Mouse (Mus musculus) embryonic facial prominence, embryonic 14.5 days (tissue): ENCODE results near the gene Edar. TPM values are rescaled to one million over a fixed set of nuclear protein-coding genes. Genes with fewer than 3 reads are reported as not detected.

Source experiments
- ATAC-seq: fragments of 200-750 bp; cut with Nextera tagmentation; 2 replicates; pipeline ENCODE4 v1.8.0; 2017; ENCODE audit warnings: low read depth, moderate number of reproducible peaks, moderate TSS enrichment
- DNase-seq: peaks from one replicate; pipeline ENCODE4 v3.0.0-alpha.2; 2015; ENCODE audit warnings: low spot score
- H3K27ac ChIP-seq: fragments of 300-500 bp; sonication (generic); replicated peaks from 2 replicates; pipeline ENCODE4 v1.5.1; 2014; ENCODE audit warnings: low read depth, mild to moderate bottlenecking, low read length, moderate library complexity
- H3K27me3 ChIP-seq: fragments of 300-500 bp; sonication (generic); replicated peaks from 2 replicates; pipeline ENCODE4 v1.6.1; 2014; ENCODE audit warnings: low read length; ENCODE audit not compliant: control insufficient read depth, insufficient read depth
- H3K36me3 ChIP-seq: fragments of 300-500 bp; sonication (generic); 2 replicates; pipeline ENCODE4 v1.6.1; 2014; ENCODE audit warnings: low read length, mixed read lengths; ENCODE audit not compliant: control insufficient read depth, insufficient read depth
- H3K4me1 ChIP-seq: fragments of 300-500 bp; sonication (generic); 2 replicates; pipeline ENCODE4 v1.6.1; 2014; ENCODE audit warnings: antibody characterized with exemption, low read length; ENCODE audit not compliant: control insufficient read depth, insufficient read depth
- H3K4me2 ChIP-seq: fragments of 300-500 bp; sonication (generic); 2 replicates; pipeline ENCODE4 v1.6.1; 2014; ENCODE audit warnings: low read depth, mild to moderate bottlenecking, low read length, moderate library complexity, mixed read lengths
- H3K4me3 ChIP-seq: fragments of 300-500 bp; sonication (generic); 2 replicates; pipeline ENCODE4 v1.5.1; 2014; ENCODE audit warnings: low read depth, mild to moderate bottlenecking, low read length
- H3K9ac ChIP-seq: fragments of 300-500 bp; sonication (generic); 2 replicates; pipeline ENCODE4 v1.6.1; 2014; ENCODE audit warnings: low read depth, mild to moderate bottlenecking, low read length, moderate library complexity, mixed read lengths
- H3K9me3 ChIP-seq: fragments of 300-500 bp; sonication (generic); 2 replicates; pipeline ENCODE4 v1.6.1; 2016; ENCODE audit warnings: low read length; ENCODE audit not compliant: control insufficient read depth
- WGBS: fragments of 180-500 bp; shearing (Covaris S2); extraction: QIAGEN DNeasy Blood & Tissue Kit; methylation state at CpG from one replicate; pipeline ENCODE4 v1.1.7; 2014; 5-methylcytosine and 5-hydroxymethylcytosine counted together
- polyA plus RNA-seq: library from polyadenylated mRNA; unstranded; fragments of >200 nt; fragmentation: Nextera tagmentation; extraction: Ambion mirVana; gene quantifications from 2 replicates; pipeline ENCODE4 v1.2.1, GENCODE M21; 2014

Edar gene
- polyA plus RNA-seq, 1 experiment from 2014 or later, result 1.4 TPM

GRCm38 (mm10) chr10:58698955-58699354 is 23.5 kb upstream of the Edar start:
- Histone ChIP-seq H3K27me3 (no peaks in the 10 kb centered on the region), H3K4me3 (no peak overlapping the region), H3K9ac (no peak overlapping the region), H3K27ac (no peak overlapping the region), H3K4me1 (no peaks in the 10 kb centered on the region), H3K36me3 (no peaks in the 10 kb centered on the region), H3K9me3 (no peaks in the 10 kb centered on the region), H3K4me2 (no peak overlapping the region)
- ATAC-seq, result no peak
- 90% methylated on average over 4 of the region's 4 CpGs for WGBS
- DNase-seq, result no peak

DNA sequence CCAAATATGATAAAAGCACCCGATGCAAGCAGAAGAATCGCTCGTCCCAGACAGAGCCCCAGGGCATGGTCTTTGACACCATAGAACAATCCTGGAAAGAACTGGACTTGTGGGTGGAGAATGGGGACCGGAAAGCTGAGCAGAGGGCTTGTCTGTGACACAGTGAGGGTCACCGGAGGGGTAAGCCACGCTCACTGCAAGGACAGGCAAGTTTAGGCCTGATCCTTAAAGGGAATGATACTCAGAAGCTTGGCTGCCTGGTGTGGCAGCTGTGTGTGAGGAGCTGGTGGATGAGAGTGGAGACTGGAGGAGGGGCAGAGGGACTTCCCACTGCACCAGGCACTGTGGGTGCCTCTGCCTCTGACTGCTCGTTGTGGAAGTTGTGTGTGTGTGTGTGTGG is 15.6 kb upstream of the Edar start:
- peak; percentile 23 for DNase-seq
- WGBS, result 56% methylated on average over 6 of the region's 7 CpGs
- no peaks in the 10 kb centered on the region for H3K9me3 ChIP-seq
- peak; percentile 44; the same call in 1 of the 2 replicates for ATAC-seq
- no peak overlapping the region for H3K27ac ChIP-seq
- H3K27me3 ChIP-seq, result no peaks in the 10 kb centered on the region
- H3K36me3 ChIP-seq, result no peaks in the 10 kb centered on the region
- H3K4me2 ChIP-seq, result no peak overlapping the region
- no peaks in the 10 kb centered on the region for H3K4me1 ChIP-seq
- H3K4me3 ChIP-seq, result no peak overlapping the region
- no peak overlapping the region for H3K9ac ChIP-seq

DNA sequence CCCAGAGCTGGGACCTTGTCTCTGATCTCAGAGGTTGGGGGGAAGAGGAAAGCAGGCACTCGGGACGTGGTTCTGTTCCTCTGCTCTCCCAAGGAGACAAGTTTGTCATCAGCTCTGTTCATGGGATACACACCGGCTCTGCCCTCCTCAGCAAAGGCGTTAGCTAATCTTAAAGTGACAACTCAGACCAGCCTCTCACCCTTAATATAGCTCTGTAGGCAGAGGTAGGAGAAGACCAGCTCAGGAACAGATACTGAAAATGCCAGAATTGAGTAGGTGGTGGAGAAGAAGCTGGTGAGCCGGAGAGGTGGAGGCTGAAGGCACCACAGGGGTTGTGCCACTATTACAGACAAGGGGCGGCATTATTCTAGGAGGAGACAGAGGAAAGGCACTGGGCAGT is 3.8 kb upstream of the Edar start:
- ATAC-seq (no peak), DNase-seq (no peak)
- H3K27ac ChIP-seq, result no peak overlapping the region
- H3K27me3 ChIP-seq, result no peaks in the 10 kb centered on the region
- no peaks in the 10 kb centered on the region for H3K4me1 ChIP-seq
- 0 out of 2 replicates have a peak, but pooled peaks cover 3% of the 10 kb centered on the region for H3K9me3 ChIP-seq
- H3K4me2 ChIP-seq, result no peak overlapping the region
- H3K4me3 ChIP-seq, result no peak overlapping the region
- 76% methylated on average over 6 of the region's 6 CpGs for WGBS
- H3K9ac ChIP-seq, result no peak overlapping the region
- no peaks in the 10 kb centered on the region for H3K36me3 ChIP-seq

- Histone ChIP-seq H3K9ac (no peak overlapping the region), H3K4me3 (no peak overlapping the region), H3K4me1 (no peaks in the 10 kb centered on the region), H3K4me2 (peak overlapping the region; percentile 67), H3K27ac (no peak overlapping the region), H3K9me3 (no peaks in the 10 kb centered on the region), H3K27me3 (no peaks in the 10 kb centered on the region), H3K36me3 (no peaks in the 10 kb centered on the region)
- ATAC-seq (peak; percentile 56; the same call in 1 of the 2 replicates), DNase-seq (peak; percentile 83)
- 37% methylated on average over 15 of the region's 15 CpGs for whole genome bisulfite sequencing
These were observed 2.0 kb downstream of the Edar start for GRCm38 (mm10) chr10:58673278-58674061.

DNA sequence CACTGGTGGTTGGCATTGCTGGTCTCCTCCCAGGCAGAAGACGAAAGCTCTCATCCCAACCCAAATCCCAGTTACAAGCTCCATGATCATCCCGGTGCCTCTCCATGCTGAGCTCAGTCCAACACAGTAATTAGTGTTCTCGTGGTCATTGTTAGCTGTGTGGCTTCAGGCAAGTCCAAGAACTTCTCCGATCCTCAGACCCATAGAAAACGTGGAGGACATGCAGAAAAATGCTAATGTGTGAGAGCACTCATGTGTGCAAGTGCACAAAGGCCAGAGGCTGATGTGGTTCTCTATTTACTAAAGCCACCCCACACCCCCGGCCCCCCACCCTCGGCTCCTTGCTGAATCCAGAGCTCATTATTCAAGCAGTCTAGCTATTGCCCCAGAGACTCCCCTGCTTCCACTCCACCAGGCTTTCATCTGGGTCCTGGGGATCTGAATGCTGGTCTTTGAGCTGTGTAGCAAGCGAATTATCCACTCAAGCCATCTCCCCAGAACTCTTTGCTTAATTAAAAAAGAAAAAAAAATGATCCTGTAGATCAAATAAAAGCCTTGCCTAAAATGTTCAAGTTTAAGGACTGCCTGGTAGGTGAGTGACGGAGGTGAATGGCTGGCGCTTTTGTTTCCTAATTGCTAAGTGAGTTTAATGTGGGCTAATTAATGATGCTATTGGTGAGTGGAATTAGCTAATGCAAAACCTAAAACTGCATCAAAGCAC is 2.7 kb downstream of the Edar start:
- DNase-seq (no peak), ATAC-seq (no peak; the same call in 1 of the 2 replicates)
- Histone ChIP-seq H3K4me1 (no peaks in the 10 kb centered on the region), H3K4me3 (no peak overlapping the region), H3K9ac (no peak overlapping the region), H3K9me3 (no peaks in the 10 kb centered on the region), H3K36me3 (no peaks in the 10 kb centered on the region), H3K4me2 (no peak overlapping the region), H3K27ac (no peak overlapping the region), H3K27me3 (no peaks in the 10 kb centered on the region)
- WGBS, result 63% methylated on average over 10 of the region's 10 CpGs

- Histone ChIP-seq H3K27ac (no peak overlapping the region), H3K4me3 (no peak overlapping the region), H3K27me3 (no peaks in the 10 kb centered on the region), H3K4me1 (no peaks in the 10 kb centered on the region), H3K4me2 (no peak overlapping the region), H3K9me3 (no peaks in the 10 kb centered on the region), H3K9ac (no peak overlapping the region), H3K36me3 (no peaks in the 10 kb centered on the region)
- whole genome bisulfite sequencing, result 81% methylated on average over 5 of the region's 5 CpGs
- DNase-seq, result no peak
- ATAC-seq, result no peak
These were observed 11.6 kb downstream of the Edar start for GRCm38 (mm10) chr10:58663868-58664267.

GRCm38 (mm10) chr10:58663417-58663816 is 12.0 kb downstream of the Edar start:
- Histone ChIP-seq H3K4me2 (no peak overlapping the region), H3K9ac (no peak overlapping the region), H3K27ac (no peak overlapping the region), H3K27me3 (no peaks in the 10 kb centered on the region), H3K36me3 (no peaks in the 10 kb centered on the region), H3K4me1 (no peaks in the 10 kb centered on the region), H3K9me3 (no peaks in the 10 kb centered on the region), H3K4me3 (no peak overlapping the region)
- WGBS, result 73% methylated on average over 6 of the region's 6 CpGs
- ATAC-seq, result no peak
- DNase-seq, result no peak

DNA sequence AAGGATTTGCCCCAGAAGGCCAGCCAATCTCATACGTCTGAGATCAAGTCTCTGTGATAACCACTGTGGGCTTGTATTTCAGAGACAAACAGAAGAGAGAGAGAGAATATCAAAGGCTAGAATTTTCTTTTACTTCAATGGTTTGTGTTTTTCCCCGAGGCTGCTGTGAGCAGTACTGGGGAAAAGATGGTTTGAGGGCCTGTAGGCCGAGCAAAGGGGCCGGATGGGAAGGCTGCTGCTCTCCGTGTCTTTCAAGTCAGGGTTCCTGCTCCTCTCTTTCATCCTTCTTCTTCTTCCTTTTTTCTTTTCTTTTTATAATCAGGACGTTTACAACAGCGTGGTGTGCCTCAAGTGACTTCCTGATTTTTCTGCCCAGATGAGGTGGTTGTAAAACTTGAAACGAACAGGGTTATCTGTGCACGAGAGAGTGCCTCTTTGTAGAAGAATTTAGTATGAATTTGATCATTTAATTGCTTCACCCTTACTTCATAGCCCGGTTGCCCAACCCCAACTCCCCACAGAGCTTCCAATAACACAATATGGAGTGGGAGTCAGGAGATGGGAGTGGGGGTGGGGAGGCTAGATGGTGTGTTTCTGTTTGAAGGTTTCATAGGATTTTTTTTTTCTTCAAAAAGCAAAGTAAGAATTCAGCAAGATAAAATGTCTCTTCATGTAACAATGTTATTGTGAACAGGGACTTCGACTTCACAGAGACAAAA is 16.0 kb downstream of the Edar start:
- ATAC-seq (no peak), DNase-seq (no peak)
- Histone ChIP-seq H3K4me2 (no peak overlapping the region), H3K27me3 (no peaks in the 10 kb centered on the region), H3K27ac (no peak overlapping the region), H3K4me3 (no peak overlapping the region), H3K9ac (no peak overlapping the region), H3K36me3 (no peaks in the 10 kb centered on the region), H3K9me3 (no peaks in the 10 kb centered on the region), H3K4me1 (no peaks in the 10 kb centered on the region)
- WGBS, result 50% methylated on average over 11 of the region's 11 CpGs
